Mouse (Mus musculus) left cerebral cortex, postnatal 14 days (tissue): ENCODE data around the gene Hipk4. TPM values are rescaled to one million over a fixed set of nuclear protein-coding genes. Genes with fewer than 3 reads are reported as not detected.

Source experiments
- DNase-seq, 2 experiments: peaks; one replicate each; pipeline ENCODE4 v3.0.0; 2021 to 2022; ENCODE audit warnings: low spot score in 2 of 2, mixed read lengths in 1 of 2
- intact Hi-C: fragments of 180-260 bp; cut with DNase I; formaldehyde crosslinking; loops from one replicate; pipeline ENCODE4 v1.15.1; 2025
- total RNA-seq, 2 experiments: library from RNA; stranded (reverse); gene quantifications; 2 replicates each; pipeline ENCODE4 v1.2.3; 2021

Hipk4 gene
- total RNA-seq, 2 experiments from 2014 or later: not detected

DNA sequence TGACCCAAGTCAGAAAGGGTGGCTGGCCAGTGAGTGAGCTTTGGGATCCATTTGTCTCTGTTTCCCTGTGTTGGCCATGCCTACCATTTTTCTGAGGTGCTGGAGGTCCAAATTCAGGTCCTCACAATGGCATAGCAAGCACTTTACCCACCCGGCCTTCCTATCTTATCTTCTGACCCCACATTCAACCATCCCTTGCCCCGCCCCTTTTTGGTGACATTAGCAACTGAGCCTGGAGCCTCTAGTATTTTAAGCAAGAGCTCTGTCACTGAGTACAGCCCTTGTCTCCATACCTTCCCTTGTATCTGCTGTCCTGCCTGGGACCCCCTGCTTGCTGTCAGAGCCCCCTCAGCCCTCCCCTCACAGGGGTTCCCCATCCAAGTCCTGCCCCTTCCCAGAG, 12.3 kb downstream of the Hipk4 start:
- DNase-seq: no peak
- intact Hi-C loops: no loop called here

DNA sequence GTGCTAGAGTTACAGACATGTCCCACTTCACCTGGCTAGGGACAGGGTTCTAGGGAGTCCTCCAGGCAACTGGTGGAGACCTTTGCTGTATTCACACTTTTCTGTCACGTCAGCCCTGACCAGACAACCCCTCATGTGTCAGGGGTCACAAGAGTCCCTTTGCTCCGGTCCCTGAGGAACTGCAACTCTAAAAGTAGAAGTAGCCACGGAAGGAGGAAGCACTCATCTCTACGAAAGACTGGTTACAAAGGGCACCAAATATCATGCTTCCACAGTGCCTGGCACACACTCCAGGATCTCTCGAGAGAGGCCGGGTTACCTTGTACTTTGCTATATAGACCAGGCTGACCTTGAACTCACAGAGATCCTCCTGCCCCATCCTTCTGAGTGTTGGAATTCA, 13.6 kb downstream of the Hipk4 start:
- intact Hi-C loops: no loop called here
- DNase-seq: no peak

DNA sequence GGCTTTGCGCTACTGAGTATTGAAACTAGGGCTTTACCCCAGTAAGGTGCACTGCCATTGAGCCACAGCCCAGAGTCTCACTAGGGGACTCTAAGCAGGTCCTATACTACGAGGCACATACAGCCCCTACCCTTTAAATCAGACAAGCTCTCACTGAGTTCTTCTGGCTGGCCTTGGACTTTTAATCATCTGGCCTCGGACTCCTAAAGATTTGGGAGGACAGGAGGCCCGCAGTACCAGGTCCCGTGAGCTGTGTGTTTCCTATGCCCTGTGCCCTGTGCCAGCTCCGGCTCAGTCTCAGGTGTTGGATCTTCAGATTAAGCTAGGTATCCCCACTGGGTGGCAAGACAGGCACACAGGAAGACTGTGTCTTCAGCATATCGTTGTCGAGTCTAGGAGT, 14.9 kb downstream of the Hipk4 start:
- DNase-seq: no peak
- intact Hi-C loops: no loop called here

DNA sequence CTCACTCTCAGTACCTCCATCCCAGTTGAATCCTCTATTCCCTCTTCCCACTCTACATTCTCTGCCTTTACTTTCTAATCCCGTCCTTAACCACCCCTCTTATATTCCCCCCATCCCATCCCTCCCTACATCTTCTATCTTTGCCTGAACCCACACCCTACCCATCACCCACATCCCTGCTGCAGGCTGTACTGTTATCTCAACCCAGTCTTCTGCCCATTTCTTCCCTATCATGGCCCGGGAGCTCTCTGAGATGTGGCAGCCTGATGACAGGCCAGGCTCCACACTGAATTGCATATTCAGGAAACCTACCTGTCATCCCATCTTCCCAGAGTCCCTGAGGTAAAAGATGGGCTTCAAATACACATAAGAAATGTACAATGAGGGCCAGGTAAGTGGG, 15.7 kb downstream of the Hipk4 start:
- DNase-seq: no peak
- intact Hi-C loops: no loop called here

DNA sequence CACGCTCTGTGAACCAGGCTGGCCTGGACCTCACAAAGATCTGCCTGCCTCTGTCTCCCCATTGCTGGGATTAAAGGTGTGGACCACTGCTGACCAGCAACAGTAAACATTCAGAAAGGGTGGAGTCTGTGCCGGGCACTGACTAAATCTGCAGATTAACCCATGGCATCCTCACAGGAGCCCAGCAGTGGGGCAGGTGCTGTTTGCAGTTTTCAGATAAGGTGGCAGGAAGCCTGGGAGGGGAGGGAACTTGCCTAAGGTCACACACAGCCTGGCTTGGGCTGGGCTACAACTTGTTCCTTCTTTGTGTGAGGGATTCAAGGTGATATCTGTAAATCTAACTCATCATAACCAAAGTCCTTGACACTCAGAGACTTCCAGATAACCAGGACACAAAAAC, 17.5 kb downstream of the Hipk4 start:
- intact Hi-C loops: no loop called here
- DNase-seq: no peak

DNA sequence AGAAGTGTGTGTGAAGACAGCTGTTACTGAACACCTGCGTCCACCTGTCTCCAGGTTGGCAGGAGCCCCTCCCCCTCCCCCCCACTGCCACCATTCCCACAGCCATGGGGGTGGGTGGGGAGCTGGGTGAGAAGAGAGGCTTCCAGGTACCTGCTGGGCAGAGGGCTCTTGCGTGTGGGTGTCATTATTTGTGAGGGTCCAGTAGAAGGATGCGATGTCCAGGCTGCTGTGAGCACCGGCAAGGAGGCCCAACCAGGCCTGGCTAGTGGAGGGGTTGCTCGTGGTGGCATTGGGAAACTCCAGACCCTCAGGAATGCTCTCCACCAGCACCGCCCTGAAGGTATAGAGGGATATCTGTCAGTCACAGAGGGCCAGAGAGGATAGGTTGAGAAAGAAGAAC, 17.9 kb downstream of the Hipk4 start:
- intact Hi-C loops: no loop called here
- DNase-seq: no peak

DNA sequence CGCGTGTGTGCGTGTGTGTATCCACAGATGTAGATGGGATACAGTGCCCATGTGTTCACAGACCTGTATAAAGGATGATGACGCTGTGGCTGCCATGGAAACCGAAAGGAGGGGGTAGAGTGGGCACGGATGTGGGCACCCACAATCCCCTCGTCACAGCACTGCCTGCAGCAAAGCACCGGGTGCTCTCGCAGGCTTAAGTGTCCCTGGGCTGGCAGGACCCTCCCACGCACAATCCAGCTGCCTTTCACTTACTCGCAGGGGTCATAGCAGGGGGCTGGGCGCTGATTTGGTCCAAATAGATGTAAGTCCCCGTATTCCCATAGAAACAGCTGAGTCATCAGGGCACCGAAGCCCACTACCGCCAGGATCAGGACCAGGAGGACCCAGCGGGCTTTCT, 18.4 kb downstream of the Hipk4 start:
- intact Hi-C loops: no loop called here
- peak; percentile 90 to 97 for DNase-seq

DNA sequence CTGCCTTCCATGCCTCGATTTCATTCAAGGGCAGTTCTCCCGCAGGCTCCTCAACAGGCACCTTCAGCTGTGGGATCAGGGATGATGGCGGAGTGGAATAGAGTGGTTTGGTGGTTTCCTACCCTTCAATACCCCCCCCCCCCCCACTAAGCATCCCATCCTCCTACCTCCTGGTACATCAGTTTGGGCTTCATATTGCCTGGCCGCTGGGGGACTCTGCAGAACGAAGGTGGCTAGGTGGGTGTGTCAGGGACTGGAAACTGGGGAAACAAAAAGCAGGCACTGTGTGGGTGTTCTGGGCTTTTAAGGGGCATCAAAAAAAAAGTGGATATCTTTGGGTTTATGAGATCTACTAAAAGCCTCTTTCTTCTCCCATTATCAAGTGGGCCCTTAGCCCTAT, 18.9 kb downstream of the Hipk4 start:
- intact Hi-C loops: no loop called here
- no peak for DNase-seq

DNA sequence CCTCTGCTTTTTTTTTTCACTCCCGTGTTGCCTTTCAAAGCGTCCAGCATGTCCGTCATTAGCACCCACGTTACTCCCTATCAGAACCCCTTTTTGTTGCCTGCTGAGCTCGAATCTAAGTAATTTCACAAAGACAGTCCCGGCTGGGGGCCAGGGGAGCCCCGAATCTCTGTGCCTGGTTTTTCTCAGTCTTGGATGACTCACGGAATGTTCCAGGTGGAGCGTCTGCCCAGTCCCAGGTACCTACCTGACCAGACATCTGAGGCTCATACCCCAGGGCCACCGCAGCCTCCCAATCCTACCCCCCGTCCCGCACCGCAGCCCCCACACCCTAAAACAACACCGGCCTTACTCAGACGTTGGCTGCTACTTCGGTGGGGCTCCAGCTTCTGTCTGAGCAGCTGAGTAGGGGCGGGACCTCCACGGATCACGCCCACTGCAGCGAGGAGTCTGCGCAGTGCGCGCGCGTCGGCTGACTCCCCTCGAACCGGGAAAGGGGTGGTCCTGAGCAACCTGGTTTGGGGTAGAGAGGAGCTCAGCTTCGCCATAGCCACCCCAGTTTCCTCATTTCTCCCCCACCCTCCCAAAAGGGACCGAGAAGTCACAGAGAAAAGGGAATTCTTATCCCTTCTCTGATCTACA, 19.4 kb downstream of the Hipk4 start:
- intact Hi-C loops: no loop called here

DNA sequence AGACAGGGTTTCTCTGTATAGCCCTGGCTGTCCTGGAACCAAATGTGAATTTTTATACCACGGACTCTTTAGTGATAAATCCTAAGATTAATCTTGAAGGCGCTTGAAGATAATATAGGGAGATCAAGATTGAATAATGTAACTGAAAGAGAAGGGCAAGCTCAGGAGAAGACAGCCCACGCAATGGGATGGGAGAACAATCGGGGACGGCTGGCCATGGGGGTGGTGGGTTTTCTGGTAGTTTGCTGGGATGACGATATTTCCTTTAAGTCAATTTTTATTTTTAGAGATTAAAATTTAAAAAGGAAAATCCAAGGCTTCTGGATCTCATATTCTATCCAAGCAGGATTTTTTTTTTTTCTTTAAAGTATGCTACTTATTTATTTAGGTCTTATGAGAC, 20.0 kb downstream of the Hipk4 start:
- intact Hi-C loops: no loop called here
- DNase-seq: peak in 1 of 2 experiments; percentile 72

More for the DNA sequence above, 19.4 kb downstream of the Hipk4 start:
- peak; percentile 93 to 94 for DNase-seq

DNA sequence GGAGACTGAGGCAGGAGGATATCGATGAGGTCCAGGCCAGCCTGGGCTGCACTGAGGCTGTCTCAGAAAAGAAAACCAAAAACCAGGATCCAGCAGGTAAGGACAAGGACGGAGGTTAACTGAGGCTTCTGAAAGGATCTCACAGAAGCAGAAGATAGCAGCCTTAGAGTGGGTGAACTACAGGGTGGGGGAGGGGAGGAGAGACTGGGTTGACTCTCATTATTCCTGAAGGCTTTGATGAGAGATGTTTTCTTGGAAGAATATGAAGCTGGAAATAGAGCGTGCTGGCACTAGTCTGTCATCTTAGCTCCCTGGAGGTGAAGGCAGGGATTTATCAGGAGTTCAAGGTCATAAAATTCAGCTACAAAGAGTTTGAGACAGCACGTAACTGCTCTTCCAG, 20.8 kb downstream of the Hipk4 start:
- intact Hi-C loops: no loop called here
- peak in 1 of 2 experiments; percentile 67 for DNase-seq

DNA sequence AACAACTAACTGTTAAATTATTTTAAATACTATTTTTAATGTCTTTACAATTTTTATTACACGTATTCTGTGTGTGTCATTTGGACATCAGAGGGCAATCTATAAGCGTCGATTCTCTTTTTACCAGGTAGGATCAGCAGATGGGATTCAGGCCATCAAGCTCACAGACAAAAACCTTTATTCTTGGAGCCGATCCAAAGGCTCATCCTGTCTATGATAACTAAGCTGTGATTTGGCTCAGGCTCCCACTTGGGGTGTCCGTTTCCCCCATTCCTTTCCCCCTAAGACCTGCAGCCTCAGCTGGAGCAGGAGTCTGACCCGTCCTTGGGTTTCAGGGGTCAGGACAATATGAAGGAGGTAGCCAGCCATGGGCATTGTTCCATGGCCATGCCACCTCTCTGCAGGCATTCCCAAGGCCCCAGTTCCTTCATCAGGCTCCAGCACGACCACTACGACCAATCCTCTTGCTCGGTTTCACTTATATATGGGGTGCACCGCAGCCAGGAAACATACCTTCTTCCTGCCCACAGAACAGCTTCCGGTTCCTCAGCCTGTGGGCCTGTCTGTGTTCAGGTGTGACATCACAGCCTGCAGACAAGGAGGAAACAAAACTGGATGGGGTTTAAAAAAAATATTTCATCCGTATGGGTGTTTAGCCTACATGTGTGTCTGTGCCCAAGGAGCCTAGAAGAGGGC, 21.8 kb downstream of the Hipk4 start:
- intact Hi-C loops: no loop called here
- no peak for DNase-seq

DNA sequence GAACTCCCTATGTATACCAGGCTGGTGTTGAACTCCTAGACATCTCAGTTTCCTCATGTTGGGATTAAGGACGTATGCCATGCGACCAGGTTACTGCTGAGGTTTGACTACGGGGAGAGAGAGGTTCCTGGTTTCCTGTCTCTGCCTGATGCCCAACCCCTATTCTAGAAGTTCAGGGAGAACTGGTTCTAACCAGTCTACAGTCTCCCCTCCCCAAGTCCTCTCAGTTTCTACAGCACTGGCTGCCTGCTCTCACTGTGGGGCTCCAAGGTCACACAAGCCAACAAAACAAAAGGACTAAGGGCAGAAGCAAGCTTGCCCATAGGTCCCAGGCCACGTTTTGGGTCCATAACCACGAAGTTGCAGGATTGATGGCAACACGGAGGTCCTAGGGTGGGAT, 26.5 kb downstream of the Hipk4 start:
- DNase-seq: no peak
- intact Hi-C loops: no loop called here

DNA sequence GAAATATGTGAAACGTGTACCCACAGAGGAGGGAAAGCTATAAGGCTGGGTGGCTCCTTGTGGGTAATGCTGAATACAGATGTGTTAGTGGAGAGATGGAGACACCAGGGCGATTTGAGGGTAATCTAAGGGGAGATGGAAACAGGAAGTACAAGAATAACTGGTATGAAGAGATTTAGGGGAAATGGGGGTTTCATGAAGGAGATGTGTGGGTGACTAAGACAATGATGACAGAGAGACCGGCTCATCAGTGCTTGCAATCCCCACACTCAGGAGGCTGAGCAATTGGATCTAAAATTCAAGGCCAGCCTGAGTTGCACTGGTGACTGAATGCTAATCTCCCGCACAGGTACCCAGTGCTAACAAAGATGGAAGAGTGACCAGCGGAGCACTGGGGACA, 29.0 kb downstream of the Hipk4 start:
- no peak for DNase-seq
- intact Hi-C loops: no loop called here

DNA sequence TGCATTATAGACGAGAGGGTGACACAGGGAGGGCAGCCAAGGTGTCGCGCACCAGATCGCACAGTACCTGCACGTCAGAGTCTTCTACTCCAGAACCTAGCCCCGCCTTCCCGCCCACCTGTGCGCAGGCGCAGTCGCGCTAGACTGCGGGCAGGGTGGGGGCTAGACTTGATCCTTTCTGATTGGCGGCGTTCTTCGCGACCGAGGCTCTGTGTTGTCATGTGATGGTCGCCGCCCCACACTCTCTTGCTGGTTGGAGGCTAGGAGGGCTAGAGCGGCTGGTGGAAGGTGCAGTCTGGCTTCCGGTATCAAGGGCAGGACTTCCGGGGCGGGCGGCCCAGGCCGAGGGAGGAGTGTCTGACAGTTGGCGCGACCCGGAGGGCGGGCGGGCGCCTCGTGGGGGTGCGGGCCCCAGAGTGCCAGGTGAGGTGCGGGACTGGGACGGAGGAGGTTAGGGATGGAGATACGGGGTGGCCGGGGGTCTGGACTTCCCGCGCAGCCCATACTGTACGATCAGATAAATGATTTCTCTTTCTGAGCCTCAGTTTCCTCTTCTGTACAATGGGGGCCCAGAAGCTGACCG, 30.0 kb downstream of the Hipk4 start, which contains the start of the genes Pld3 and 2310022A10Rik:
TSS of gene Pld3 (minus strand) at position 288 of the 583 bp plus-strand sequence.
TSS of gene 2310022A10Rik (plus strand) at position 303 of the 583 bp plus-strand sequence.
- peak; percentile 97 to 99 for DNase-seq
- intact Hi-C loops: no loop called here

DNA sequence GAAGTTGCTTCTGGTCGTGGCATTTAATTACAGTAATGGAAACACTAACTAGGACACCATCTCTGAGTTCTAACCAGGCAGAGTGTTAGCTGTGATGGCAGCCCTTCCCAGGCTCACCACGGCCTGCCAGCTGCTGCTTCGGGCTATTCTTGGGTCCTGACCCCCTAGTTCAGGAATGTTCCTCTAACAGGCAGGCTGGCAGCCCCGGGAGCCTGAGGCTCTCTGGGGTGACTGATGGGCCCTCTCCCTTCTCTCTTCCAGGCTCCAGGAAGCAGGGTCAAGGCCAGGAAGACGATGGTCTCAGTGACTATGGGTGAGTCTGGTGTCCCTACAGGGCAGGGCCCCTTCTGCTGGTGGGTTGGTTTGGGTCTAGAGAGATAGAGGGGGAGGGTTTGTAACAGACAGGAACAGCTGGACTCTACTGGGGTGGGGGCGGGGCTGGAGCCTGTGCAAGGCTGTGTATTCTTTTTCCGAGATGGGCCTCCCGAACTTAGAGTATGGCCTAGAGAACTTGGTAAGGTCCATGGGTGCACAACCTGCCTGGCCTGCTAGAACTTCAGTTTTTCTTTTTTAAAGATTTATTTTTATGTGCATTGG, 37.3 kb downstream of the Hipk4 start:
- DNase-seq: no peak
- intact Hi-C loops: no loop called here

DNA sequence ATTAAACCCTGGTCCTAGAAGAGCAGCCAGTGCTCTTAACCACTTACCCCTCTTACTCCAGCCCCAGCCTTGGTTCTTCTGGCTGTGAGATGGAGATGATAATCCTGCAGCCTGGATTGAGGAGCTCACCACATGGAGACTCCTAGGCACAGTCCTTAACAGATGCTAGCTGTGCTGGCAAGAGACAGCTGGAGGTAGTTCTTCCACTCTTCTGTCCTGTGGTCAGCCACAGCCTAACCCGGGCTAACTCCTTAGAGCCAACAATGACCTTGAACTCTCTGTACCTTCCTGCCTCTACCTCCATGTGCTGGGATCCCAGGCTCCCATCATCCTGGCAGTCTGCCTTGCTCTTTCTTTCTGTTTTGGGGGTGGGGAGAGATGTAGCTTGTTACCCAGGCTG, 37.9 kb downstream of the Hipk4 start:
- intact Hi-C loops: no loop called here
- no peak for DNase-seq

DNA sequence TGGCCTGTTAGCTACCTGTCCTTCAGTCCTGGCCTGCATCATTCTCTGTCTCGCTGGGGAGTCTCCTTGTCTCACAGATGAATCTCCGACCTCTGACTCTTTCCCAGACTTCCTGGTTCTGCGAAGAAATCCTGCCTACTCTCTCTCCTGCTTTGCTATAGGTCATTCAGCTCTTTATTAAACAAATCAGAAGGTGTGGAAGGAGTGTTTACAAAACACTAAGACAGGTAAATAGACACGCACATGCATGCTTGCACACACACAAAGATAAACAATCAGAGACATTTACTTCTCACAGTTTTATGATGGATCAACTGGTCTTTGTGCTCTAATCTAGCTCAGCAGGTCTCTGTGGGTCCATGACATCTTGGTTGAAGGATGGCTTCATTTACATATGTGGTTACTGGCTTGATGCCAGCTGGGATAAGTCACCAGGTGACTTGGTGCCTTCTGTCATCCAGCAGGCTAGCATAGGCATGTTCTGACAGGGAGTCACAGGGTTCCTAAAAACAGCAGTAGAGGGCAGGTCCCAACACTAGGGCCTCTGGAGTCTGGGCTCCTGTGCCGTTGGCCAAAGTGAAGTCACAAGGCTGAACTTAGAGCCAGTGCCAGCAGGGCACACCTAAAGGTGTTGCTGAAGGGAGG, 46.6 kb downstream of the Hipk4 start:
- intact Hi-C loops: no loop called here
- no peak for DNase-seq

DNA sequence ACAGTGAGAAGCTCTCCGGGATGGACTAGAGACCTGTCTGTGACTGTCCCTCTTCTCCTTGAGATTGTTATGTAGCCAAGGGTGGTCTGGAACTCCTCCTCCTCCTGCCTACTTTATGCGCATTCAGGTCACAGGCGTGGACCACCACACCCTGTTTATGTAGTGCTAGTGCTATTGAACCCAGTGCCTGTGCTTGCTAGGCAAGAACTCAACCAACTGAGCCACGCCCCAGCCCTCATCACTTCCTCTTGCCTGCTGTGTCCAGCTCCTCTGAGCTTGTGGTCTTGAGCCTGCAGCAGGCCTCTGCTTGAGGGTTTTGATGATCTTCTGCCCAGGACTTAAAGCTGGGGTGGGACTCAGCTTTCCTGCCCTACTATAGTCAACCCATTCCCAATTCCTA, 49.1 kb downstream of the Hipk4 start:
- DNase-seq: no peak

More for the DNA sequence above, 49.1 kb downstream of the Hipk4 start:
- intact Hi-C loops: no loop called here
